ENCODE assay signal across 1 mouse cellular context in genomic region chr6:29395910-29396713, GRCm38 (mm10).
TF ChIP-seq lines count a peak whose summit lies in the region.

TSS of gene Ccdc136 (plus strand) at chr6:29396309.

TF ChIP-seq in CH12.LX, 34 proteins besides CTCF, POLR2A, EP300 and RAD21 (continued from another document):
- no peak for TF ChIP-seq TBP (conservative IDR thresholded peaks at IDR 0.05; ENCODE audit: low read depth, low read length)
- 0 out of 2 replicates have a peak, but pooled peaks have one; percentile 5 for TF ChIP-seq MEF2A (IDR thresholded peaks at IDR 0.05; ENCODE audit: borderline replicate concordance, low read depth, low read length)
- no peak for TF ChIP-seq JUND (conservative IDR thresholded peaks at IDR 0.05; ENCODE audit: low read depth, low read length)
- TF ChIP-seq POLR2AphosphoS2 (IDR thresholded peaks at IDR 0.05; ENCODE audit: low read depth, low read length), result no peak
- TF ChIP-seq MAZ (IDR thresholded peaks at IDR 0.05; ENCODE audit: low read depth, low read length), result 0 out of 2 replicates have a peak, but pooled peaks have one; percentile 30
- no peak for TF ChIP-seq ZNF384 (IDR thresholded peaks at IDR 0.05; ENCODE audit: low read depth, low read length)
- TF ChIP-seq MXI1 (IDR thresholded peaks at IDR 0.05; ENCODE audit: low read depth, low read length), result no peak
- TF ChIP-seq NRF1 (IDR thresholded peaks at IDR 0.05; ENCODE audit: low read depth, low read length), result no peak; the same call in 1 of the 2 replicates
- TF ChIP-seq E2F4 (IDR thresholded peaks at IDR 0.05; ENCODE audit: insufficient replicate concordance, low read depth, low read length), result no peak
- TF ChIP-seq RCOR1 (conservative IDR thresholded peaks at IDR 0.05; ENCODE audit: low read depth, low read length), result no peak
- TF ChIP-seq USF1 (IDR thresholded peaks at IDR 0.05; ENCODE audit: low read depth, low read length), result peak; percentile 77
- TF ChIP-seq ZC3H11A (IDR thresholded peaks at IDR 0.05; ENCODE audit: low read depth, low read length), result no peak
- no peak for TF ChIP-seq GABPA (IDR thresholded peaks at IDR 0.05; ENCODE audit: insufficient replicate concordance, low read depth, low read length)
- no peak for TF ChIP-seq MAX (IDR thresholded peaks at IDR 0.05; ENCODE audit: low read length)
- no peak for TF ChIP-seq CHD1 (IDR thresholded peaks at IDR 0.05; ENCODE audit: low read depth, low read length)
- TF ChIP-seq USF2 (conservative IDR thresholded peaks at IDR 0.05; ENCODE audit: low read depth, low read length), result no peak; the same call in 1 of the 2 replicates
- no peak for TF ChIP-seq BHLHE40 (IDR thresholded peaks at IDR 0.05; ENCODE audit: low read depth, low read length)
- TF ChIP-seq SIN3A (IDR thresholded peaks at IDR 0.05; ENCODE audit: low read length), result no peak
